Comparison of ENCODE assay signal across 12 mouse cellular contexts in genomic region chr8:12278663-12279312, GRCm38 (mm10). TPM values are rescaled to one million over a fixed set of nuclear protein-coding genes. Genes with fewer than 3 reads are reported as not detected.
DNase-seq lines count a peak whose midpoint lies in the region; ATAC-seq and TF ChIP-seq lines count a peak whose summit lies in the region.
"Had no signal": no experiment of that assay in that cellular context is flagged by ENCODE, and none has a peak within 500 bp of the region (broad histone marks: within the 10 kb centered on the region; RNA-seq: fewer than 3 reads in every experiment).

Gene A230072I06Rik, plus strand, starts transcription at chr8:12278819.

- H3K4me2 ChIP-seq in heart, embryonic 13.5 days = peak within 1 kb of the TSS; percentile 39
- no peak within 1 kb of the TSS for H3K4me2 ChIP-seq in lung, embryonic 16.5 days (ENCODE audit: low read depth, low read length)
- H3K4me2 ChIP-seq in forebrain, embryonic 15.5 days (replicated peaks) = no peak within 1 kb of the TSS
- H3K4me2 ChIP-seq: hindbrain, embryonic 14.5 days had no signal

- no peak for TF ChIP-seq EP300 in heart, adult 2 months (IDR thresholded peaks at IDR 0.05; ENCODE audit: insufficient read depth, low read depth, low read length)

- H3K9ac ChIP-seq in heart, embryonic 13.5 days = no peak within 1 kb of the TSS
- no peak within 1 kb of the TSS for H3K9ac ChIP-seq in heart, adult 2 months (ENCODE audit: low read depth, low read length)
- H3K9ac ChIP-seq in lung, embryonic 16.5 days (ENCODE audit: low read length) = peak within 1 kb of the TSS; percentile 22; the same call in 1 of the 2 replicates
- H3K9ac ChIP-seq in forebrain, embryonic 15.5 days (replicated peaks) = no peak within 1 kb of the TSS
- H3K9ac ChIP-seq: hindbrain, embryonic 14.5 days had no signal

- H3K4me3 ChIP-seq in heart, embryonic 13.5 days = no peak within 1 kb of the TSS
- no peak within 1 kb of the TSS for H3K4me3 ChIP-seq in heart, adult 2 months
- H3K4me3 ChIP-seq in lung, embryonic 16.5 days (ENCODE audit: low read length) = no peak within 1 kb of the TSS
- H3K4me3 ChIP-seq in forebrain, embryonic 15.5 days = no peak within 1 kb of the TSS
- H3K4me3 ChIP-seq: myocyte had no signal

- ATAC-seq in heart, embryonic 13.5 days (ENCODE audit: extremely low read depth, insufficient number of reproducible peaks, low FRiP score, low TSS enrichment) = no peak
- ATAC-seq in lung, embryonic 16.5 days (ENCODE audit: low read depth) = peak; percentile 65; the same call in 1 of the 2 replicates
- ATAC-seq in forebrain, embryonic 15.5 days (replicated peaks) = peak; percentile 62

- H3K9me3 ChIP-seq in heart, embryonic 13.5 days = no peaks in the 10 kb centered on the region
- no peaks in the 10 kb centered on the region for H3K9me3 ChIP-seq in lung, embryonic 16.5 days (ENCODE audit: control insufficient read depth, low read length)
- H3K9me3 ChIP-seq in forebrain, embryonic 15.5 days = no peaks in the 10 kb centered on the region

- H3K4me1 ChIP-seq in heart, embryonic 13.5 days = peaks cover 21% of the 10 kb centered on the region
- H3K4me1 ChIP-seq in heart, adult 2 months (ENCODE audit: control insufficient read depth, insufficient read depth, low read length) = peaks cover 4% of the 10 kb centered on the region
- H3K4me1 ChIP-seq in lung, embryonic 16.5 days (replicated peaks; ENCODE audit: control insufficient read depth, insufficient read depth, low read length) = peaks cover 18% of the 10 kb centered on the region
- peaks cover 35% of the 10 kb centered on the region for H3K4me1 ChIP-seq in forebrain, embryonic 15.5 days

- 36% methylated on average over 12 of the region's 12 CpGs for WGBS in heart, embryonic 13.5 days
- WGBS in heart, adult 2 months = 62% methylated on average over 12 of the region's 12 CpGs
- 53% methylated on average over 12 of the region's 12 CpGs for WGBS in lung, embryonic 16.5 days
- WGBS in forebrain, embryonic 15.5 days = 11% methylated on average over 12 of the region's 12 CpGs

- TF ChIP-seq CTCF in heart, adult 2 months (IDR thresholded peaks at IDR 0.05) = no peak

- peak within 1 kb of the TSS; percentile 41 for H3K27ac ChIP-seq in heart, embryonic 13.5 days (replicated peaks)
- no peak within 1 kb of the TSS for H3K27ac ChIP-seq in heart, adult 2 months
- H3K27ac ChIP-seq in lung, embryonic 16.5 days (ENCODE audit: low read length) = peak within 1 kb of the TSS; percentile 58; the same call in 1 of the 2 replicates
- peak within 1 kb of the TSS; percentile 65 for H3K27ac ChIP-seq in forebrain, embryonic 15.5 days (replicated peaks)
- H3K27ac ChIP-seq: hindbrain, embryonic 14.5 days had no signal

- no peaks in the 10 kb centered on the region for H3K36me3 ChIP-seq in heart, embryonic 13.5 days
- no peaks in the 10 kb centered on the region for H3K36me3 ChIP-seq in heart, adult 2 months (ENCODE audit: control insufficient read depth, insufficient read depth, low read length)
- no peaks in the 10 kb centered on the region for H3K36me3 ChIP-seq in lung, embryonic 16.5 days (ENCODE audit: control insufficient read depth, insufficient read depth, low read length)
- no peaks in the 10 kb centered on the region for H3K36me3 ChIP-seq in forebrain, embryonic 15.5 days

- H3K79me2 ChIP-seq in heart, adult 2 months (replicated peaks; ENCODE audit: control insufficient read depth, insufficient read depth, low read length) = no peaks in the 10 kb centered on the region

- H3K27me3 ChIP-seq in heart, embryonic 13.5 days (replicated peaks) = peaks cover 6% of the 10 kb centered on the region; the same call in 1 of the 2 replicates
- no peaks in the 10 kb centered on the region for H3K27me3 ChIP-seq in heart, adult 2 months (ENCODE audit: control insufficient read depth, insufficient read depth, low read length)
- no peaks in the 10 kb centered on the region for H3K27me3 ChIP-seq in lung, embryonic 16.5 days (ENCODE audit: control insufficient read depth, insufficient read depth, low read depth, low read length)
- H3K27me3 ChIP-seq in forebrain, embryonic 15.5 days = no peaks in the 10 kb centered on the region

- no peak for TF ChIP-seq POLR2A in heart, adult 2 months (IDR thresholded peaks at IDR 0.05; ENCODE audit: insufficient read depth, low read depth, low read length)

- intact Hi-C loops in heart, adult 2 months (cut with DNase I) = no loop called here

- no peak for DNase-seq in heart, adult 2 months
- no peak for DNase-seq in lung, postnatal 4 days
- DNase-seq in retina, postnatal 1 day = peak; percentile 47
- DNase-seq in thymus, postnatal 14 days = no peak
- no peak for DNase-seq in urinary bladder, postnatal 25 days (ENCODE audit: low spot score)
- DNase-seq: adrenal gland, adult 8-10 months had no signal

RNA-seq across cellular contexts. Expression of gene A230072I06Rik, which starts in this region (rescaled TPM):
- not detected in 2 replicates for polyA plus RNA-seq in heart, embryonic 13.5 days (2015; fragmentation: Nextera tagmentation; extraction: Ambion mirVana)
- total RNA-seq in heart, adult 2 months (2021) = not detected
- not detected in 2 replicates for polyA plus RNA-seq in heart, adult 2 months (2012; rRNA removed)
- not detected in 2 replicates for polyA plus RNA-seq in lung, embryonic 16.5 days (2015; fragmentation: Nextera tagmentation; extraction: Ambion mirVana)
- 0.29 and 0.45 TPM in 2 replicates for polyA plus RNA-seq in forebrain, embryonic 15.5 days (2015; fragmentation: Nextera tagmentation; extraction: Ambion mirVana)
- total RNA-seq: adrenal gland, adult 8-10 months; liver, adult 2 months had no signal
- polyA plus RNA-seq: hindbrain, embryonic 14.5 days; liver, adult 2 months; myocyte had no signal

Comparison
In these comparisons a context has a peak if more than half of its experiments do, and no peak if none do; other contexts are left out.
1. Peak in ATAC-seq, H3K27ac ChIP-seq and H3K9ac ChIP-seq in lung, embryonic 16.5 days; RNA of the gene not detected or under 1 TPM.
2. Peak in ATAC-seq and H3K27ac ChIP-seq in forebrain, embryonic 15.5 days; RNA of the gene not detected or under 1 TPM.